Mouse (Mus musculus): ENCODE data around the gene Olfr1238.

DNA sequence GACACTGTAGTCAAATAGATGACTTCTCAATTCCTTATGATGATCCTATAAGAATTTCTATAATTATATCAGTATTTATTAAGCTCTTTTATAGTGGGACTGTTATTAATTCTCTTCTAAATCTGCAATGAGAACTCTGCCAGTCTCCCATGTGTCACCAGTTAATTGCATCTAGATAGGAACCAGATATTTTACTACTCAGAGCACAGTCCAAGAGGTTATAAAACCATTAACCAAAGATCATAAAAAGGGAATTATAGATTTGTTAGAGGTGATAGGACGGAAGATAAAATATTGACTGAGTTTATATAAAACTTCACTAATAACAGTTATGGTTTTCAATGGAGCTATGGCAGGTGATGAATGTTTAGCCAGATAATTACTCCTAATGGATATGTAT lies 8.6 kb downstream of the Olfr1238 start:
- TF ChIP-seq CTCF (IDR thresholded peaks at IDR 0.05) = no peak
- TF ChIP-seq EP300 (IDR thresholded peaks at IDR 0.05; ENCODE audit: insufficient read depth, low read depth, low read length) = no peak
